Mouse (Mus musculus) cortical plate, adult 2 months (tissue): ENCODE results near the gene Fem1a. TPM values are rescaled to one million over a fixed set of nuclear protein-coding genes. Genes with fewer than 3 reads are reported as not detected.

Experiments
- H3K27ac ChIP-seq: fragments of 200-500 bp; 2 replicates; pipeline ENCODE4 v1.5.1; 2012; ENCODE audit warnings: low read length, control low read depth, inconsistent platforms; ENCODE audit not compliant: insufficient read depth
- H3K4me1 ChIP-seq: fragments of 200-500 bp; 2 replicates; pipeline ENCODE4 v1.6.1; 2011; ENCODE audit warnings: low read length; ENCODE audit not compliant: control insufficient read depth, insufficient read depth
- H3K4me3 ChIP-seq: fragments of 200-500 bp; 2 replicates; pipeline ENCODE4 v1.5.1; 2011; ENCODE audit warnings: mild to moderate bottlenecking, low read length, control low read depth; ENCODE audit not compliant: insufficient read depth
- CTCF ChIP-seq: fragments of 200-500 bp; IDR thresholded peaks from 2 replicates; pipeline ENCODE4 v1.5.1; 2011; ENCODE audit warnings: mild to moderate bottlenecking, control low read depth, low read length; ENCODE audit not compliant: insufficient read depth; ENCODE audit errors: extremely low read depth
- POLR2A ChIP-seq: fragments of 200-500 bp; IDR thresholded peaks from 2 replicates; pipeline ENCODE4 v1.6.1; 2011; ENCODE audit warnings: mild to moderate bottlenecking, low read length, control low read depth; ENCODE audit not compliant: insufficient read depth; ENCODE audit errors: extremely low read depth
- polyA plus RNA-seq: library from polyadenylated mRNA; depleted of rRNA; stranded (reverse); fragments of >200 nt; gene quantifications from 2 replicates; pipeline ENCODE4 v1.2.3, GENCODE M21; 2012

The Fem1a gene
- polyA plus RNA-seq, 1 experiment: 24.1 TPM

DNA sequence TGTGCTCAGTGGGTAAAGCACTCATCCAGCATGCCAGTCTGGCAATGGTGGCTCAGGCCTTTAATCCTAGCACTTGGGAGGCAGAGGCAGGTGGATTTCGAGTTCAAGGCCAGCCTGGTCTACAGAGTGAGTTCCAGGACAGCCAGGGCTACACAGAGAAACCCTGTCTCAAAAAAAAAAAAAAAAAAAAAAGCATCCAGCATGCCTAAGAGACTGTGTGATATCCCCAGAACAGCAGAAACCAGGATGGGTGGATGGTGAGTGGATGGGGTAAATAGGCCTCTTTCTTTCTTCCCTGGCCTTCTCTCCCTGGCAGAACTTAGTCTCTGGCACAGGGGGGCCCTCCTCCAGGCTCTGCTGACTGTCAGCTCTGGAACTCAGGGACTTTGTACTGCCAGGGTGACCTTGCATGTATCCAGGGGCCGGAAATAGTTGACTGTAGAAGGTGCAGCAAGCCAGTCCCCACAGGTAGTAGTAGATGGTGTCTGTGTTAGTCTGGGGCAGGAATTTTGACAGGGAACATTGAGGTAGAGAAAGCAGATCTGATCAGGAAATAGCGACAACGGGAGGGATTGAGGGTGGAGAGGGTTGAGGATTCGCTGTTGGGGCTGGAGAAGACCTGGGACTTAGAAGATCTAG is 19.4 kb downstream of the Fem1a start:
- Histone ChIP-seq H3K4me1 (peaks cover 2% of the 10 kb centered on the region), H3K27ac (peak overlapping the region; percentile 8), H3K4me3 (peak overlapping the region; percentile 45)
- TF ChIP-seq CTCF (no peak), POLR2A (no peak)

DNA sequence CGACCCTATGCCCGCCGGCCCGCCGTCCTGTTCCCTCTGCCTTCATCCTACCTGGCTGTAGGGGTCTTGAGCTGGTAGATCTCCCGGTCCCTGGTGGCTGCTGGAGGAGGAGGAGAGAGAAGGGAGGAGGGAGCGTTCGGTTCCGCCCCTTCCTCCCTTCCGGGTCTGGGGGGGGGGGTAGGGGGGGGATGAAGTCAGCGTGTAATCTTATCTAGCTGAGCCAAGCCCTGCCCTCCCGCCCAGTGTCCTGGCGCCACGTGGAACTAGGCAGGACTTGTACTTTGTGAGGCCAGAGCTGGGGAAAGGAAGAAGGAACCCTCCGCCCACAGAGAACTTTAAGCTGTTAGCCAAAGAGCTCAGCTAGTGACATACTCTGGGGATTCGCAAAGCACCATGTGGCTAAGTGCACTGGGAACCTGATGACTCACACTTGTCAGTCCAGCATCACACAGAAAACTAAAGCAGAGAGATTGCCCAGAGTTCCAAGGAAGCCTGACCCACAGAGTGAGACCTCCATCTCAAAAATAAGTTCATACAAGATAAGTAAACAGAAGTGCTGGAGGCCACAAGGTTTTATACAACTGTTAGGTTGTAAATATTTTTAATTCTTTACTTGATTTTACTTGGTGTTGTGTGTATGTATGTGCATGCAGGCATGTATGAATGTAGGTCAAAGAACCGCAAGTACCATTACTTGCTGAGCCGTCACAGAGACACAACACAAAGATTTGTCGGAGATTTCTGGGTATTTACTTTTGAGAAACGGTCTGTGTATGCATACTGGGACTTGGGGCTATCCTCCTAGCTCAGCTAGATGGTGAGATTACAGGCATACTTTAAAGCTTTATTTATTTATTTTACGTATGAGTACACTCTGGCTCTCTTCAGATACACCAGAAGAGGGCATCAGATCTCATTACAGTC is 20.3 kb downstream of the Fem1a start, which contains the start of gene Ticam1:
Gene Ticam1 (minus strand): TSS at position 144 of the 924 bp plus-strand sequence.
- peak within 1 kb of the TSS; percentile 25 for H3K27ac ChIP-seq
- peak within 1 kb of the TSS; percentile 45 for H3K4me3 ChIP-seq
- H3K4me1 ChIP-seq: peaks cover 2% of the 10 kb centered on the region
- TF ChIP-seq CTCF: no peak
- peak; percentile 61; the same call in 1 of the 2 replicates for TF ChIP-seq POLR2A

DNA sequence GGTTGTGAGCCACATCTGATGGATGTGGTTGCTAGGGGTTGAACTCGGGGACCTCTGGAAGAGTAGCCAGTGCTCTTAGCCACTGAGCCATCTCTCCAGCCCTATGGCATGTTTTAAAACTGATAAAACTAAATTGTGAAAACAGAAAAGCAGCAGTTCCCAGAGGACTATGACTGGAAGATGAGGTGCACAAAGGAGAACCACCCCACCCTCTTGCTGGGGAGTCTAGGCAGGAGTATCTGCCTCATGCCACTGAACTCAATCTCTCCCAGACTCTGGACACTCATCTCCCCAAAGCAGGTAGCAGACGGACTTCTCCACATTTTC is 20.9 kb downstream of the Fem1a start:
- no peaks in the 10 kb centered on the region for H3K4me1 ChIP-seq
- H3K27ac ChIP-seq: no peak overlapping the region
- H3K4me3 ChIP-seq: no peak overlapping the region
- TF ChIP-seq CTCF (0 out of 2 replicates have a peak, but pooled peaks have one; percentile 6), POLR2A (no peak)

DNA sequence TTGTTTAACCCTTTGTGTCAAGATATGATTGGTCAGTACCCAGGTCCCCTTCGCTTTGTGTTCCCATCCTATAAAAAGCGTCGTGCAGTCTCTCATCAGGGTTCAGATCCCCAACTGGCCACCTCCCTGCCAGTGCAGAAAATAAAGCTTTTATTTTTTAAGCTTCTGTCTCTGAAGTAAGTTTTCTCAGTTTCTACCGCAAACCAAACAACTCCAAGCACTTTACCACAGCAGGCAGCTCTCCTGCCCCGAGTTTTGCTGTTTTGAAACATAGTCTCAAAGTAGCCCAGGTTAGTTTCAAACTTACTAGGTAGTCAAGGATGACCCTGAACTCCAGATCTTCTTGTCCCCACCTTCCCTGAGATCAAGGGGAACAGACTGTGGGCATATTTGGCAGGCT is 21.7 kb downstream of the Fem1a start:
- Histone ChIP-seq H3K4me1 (peaks cover 2% of the 10 kb centered on the region; the same call in 1 of the 2 replicates), H3K4me3 (no peak overlapping the region), H3K27ac (no peak overlapping the region)
- TF ChIP-seq POLR2A (no peak), CTCF (no peak)

DNA sequence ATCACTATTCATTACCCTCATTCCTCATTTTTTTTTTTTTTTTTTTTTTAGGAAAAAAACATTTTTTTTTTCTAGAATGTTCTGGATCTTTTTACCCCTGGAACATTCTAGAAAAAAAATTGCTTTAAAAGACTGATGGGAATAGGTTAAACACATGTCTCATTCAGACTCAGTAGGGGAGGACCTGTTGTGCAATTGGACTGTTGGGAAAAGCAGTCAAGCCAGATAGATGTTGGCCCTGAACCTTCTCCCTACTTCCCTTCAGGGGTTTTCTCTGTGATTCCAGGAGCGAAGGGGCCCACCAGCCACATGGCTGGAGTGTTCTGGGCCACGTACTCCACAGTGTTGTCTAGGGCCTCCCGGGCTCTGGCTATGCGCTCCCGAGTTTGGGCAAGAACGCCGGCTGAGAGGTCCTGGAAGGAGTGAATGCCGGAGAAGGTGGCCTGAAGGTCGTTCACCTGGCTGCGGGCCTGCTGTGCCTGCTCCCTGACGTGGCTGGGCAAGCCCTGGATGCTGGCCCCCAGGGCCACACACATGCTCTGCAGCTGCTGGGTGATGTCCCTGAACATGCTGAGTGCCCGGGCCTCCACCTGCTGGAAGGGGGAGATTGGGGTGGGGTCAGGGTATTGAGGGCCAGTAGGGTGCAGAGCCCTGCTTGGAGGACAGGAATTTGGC is 23.0 kb downstream of the Fem1a start:
- Histone ChIP-seq H3K27ac (no peak overlapping the region), H3K4me1 (peaks cover 2% of the 10 kb centered on the region; the same call in 1 of the 2 replicates), H3K4me3 (no peak overlapping the region)
- TF ChIP-seq CTCF (no peak), POLR2A (no peak)

DNA sequence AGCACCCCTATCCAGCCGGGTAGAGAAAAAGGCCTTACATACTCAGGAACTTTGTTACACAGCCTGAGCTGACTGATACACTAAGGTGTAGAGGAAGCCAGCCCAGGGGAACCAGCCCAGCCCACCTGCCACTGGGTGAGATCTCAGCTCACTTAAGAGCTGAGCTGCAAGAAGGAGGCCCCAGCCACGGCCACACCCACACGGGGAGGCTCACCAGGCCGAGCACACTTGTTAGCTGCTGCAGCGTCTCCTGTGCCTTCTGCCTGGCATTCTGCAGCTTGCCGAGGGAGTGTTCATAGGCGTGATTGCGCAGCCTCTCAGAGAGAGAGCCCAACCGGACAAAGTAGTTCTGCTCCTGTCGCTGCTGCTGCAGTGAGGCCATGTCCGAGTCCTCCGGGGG is 24.6 kb downstream of the Fem1a start:
- no peak overlapping the region for H3K4me3 ChIP-seq
- TF ChIP-seq CTCF (no peak), POLR2A (no peak)
- no peak overlapping the region for H3K27ac ChIP-seq
- H3K4me1 ChIP-seq: peaks cover 2% of the 10 kb centered on the region; the same call in 1 of the 2 replicates

DNA sequence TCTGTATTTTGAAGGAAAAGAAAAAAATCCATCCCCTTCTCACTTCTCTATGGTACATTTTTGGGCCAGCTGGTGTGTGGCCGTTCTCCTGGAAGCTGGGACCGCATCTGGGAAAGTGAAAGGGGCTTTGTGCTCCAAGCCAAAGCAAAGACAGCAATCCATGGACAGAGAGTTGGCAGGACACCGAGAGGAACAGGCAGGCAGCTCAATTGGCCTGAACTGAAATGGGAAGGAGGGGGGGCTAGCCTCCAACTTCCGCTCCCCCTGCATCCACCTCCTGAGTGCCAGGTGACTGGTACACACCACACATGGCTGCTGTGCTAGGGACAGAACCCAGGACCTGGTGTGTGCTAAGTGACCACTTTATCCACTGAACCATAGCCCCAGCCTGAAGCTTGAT is 26.2 kb downstream of the Fem1a start:
- TF ChIP-seq CTCF (no peak), POLR2A (0 out of 2 replicates have a peak, but pooled peaks have one; percentile 32)
- H3K27ac ChIP-seq: peak overlapping the region; percentile 8
- no peak overlapping the region for H3K4me3 ChIP-seq
- H3K4me1 ChIP-seq: peaks cover 2% of the 10 kb centered on the region; the same call in 1 of the 2 replicates

DNA sequence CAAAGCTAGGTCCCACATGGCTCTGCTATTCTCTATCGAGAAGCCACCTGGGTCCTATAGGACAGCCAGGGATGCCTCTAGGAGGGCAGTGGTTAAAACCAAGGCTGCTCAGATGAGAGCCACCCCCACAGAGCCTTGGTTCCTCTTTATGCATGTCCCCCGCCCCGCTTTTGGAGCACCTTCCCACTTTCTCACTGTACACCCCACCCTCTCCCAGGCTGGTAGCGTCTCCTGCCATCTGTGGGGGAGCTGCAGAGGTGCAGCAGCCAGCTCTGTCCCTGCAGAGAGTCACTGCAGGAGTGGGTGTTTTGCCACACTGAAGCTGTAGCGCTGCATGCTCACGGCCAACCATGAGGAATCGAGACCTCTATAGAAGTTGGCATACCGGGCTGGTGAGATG is 26.7 kb downstream of the Fem1a start:
- Histone ChIP-seq H3K27ac (peak overlapping the region; percentile 8), H3K4me1 (peaks cover 2% of the 10 kb centered on the region; the same call in 1 of the 2 replicates), H3K4me3 (no peak overlapping the region)
- TF ChIP-seq POLR2A (no peak), CTCF (no peak)

DNA sequence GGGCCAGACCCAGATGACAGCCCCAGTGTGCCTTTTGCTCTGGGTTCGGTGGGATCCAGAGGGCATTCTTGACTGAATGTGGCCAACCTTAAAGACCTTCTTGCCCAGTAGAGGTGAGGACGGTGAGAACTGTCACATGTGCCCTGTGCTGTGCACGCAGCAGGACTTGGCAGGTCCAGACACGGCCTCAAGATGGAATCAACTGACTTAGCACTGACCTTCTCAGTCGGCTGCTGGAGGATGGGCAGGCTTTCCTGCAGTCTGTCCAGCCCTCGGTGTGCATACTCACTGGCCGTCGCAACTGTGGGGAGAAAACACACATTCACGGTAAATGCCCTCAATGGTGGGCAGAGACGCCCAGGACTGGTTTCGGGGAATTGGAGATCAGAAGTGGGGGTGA is 29.4 kb downstream of the Fem1a start:
- no peak for TF ChIP-seq POLR2A
- no peak for TF ChIP-seq CTCF
- no peak overlapping the region for H3K4me3 ChIP-seq
- H3K4me1 ChIP-seq: peaks cover 4% of the 10 kb centered on the region; the same call in 1 of the 2 replicates
- no peak overlapping the region for H3K27ac ChIP-seq

DNA sequence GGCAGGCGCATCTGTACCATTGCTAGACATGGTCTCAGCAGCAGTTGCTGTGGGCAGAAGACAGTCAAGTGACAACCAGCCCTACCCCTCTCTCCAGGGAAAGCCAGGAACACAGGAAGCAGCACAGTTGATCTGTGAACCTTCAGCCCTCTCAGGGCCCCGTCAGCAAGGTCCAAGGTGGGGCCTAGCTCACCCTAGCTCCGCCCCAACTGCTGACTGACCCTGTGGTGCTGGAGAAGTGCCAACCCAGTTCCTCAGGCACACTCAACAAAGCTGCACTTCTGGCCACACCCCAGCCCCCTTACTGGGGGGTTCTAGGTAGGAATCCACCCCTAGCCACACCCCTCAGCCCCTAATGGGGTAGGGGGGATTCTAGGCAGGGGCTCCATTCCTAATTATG is 31.2 kb downstream of the Fem1a start:
- Histone ChIP-seq H3K4me1 (peaks cover 4% of the 10 kb centered on the region; the same call in 1 of the 2 replicates), H3K4me3 (no peak overlapping the region), H3K27ac (peak overlapping the region; percentile 8)
- no peak for TF ChIP-seq CTCF
- TF ChIP-seq POLR2A: no peak
